Mouse (Mus musculus) neural tube, embryonic 12.5 days (tissue): Measurements from ENCODE around the gene Acss3. TPM values are rescaled to one million over a fixed set of nuclear protein-coding genes. Genes with fewer than 3 reads are reported as not detected.

Experiments
- ATAC-seq: fragments of 200-750 bp; cut with Nextera tagmentation; 2 replicates; pipeline ENCODE4 v1.8.0; 2017; ENCODE audit warnings: low read depth, mild to moderate bottlenecking, moderate TSS enrichment, moderate library complexity; ENCODE audit not compliant: low FRiP score
- H3K27ac ChIP-seq: fragments of 300-500 bp; sonication (generic); 2 replicates; pipeline ENCODE4 v1.5.1; 2016
- H3K27me3 ChIP-seq: fragments of 300-500 bp; sonication (generic); replicated peaks from 2 replicates; pipeline ENCODE4 v1.6.1; 2016; ENCODE audit warnings: mild to moderate bottlenecking
- H3K36me3 ChIP-seq: fragments of 300-500 bp; sonication (generic); 2 replicates; pipeline ENCODE4 v1.6.1; 2016; ENCODE audit warnings: mild to moderate bottlenecking
- H3K4me1 ChIP-seq: fragments of 300-500 bp; sonication (generic); 2 replicates; pipeline ENCODE4 v1.6.1; 2016
- H3K4me2 ChIP-seq: fragments of 300-500 bp; sonication (generic); replicated peaks from 2 replicates; pipeline ENCODE4 v1.6.1; 2016; ENCODE audit warnings: mild to moderate bottlenecking
- H3K4me3 ChIP-seq: fragments of 300-500 bp; sonication (generic); 2 replicates; pipeline ENCODE4 v1.5.1; 2016
- H3K9ac ChIP-seq: fragments of 300-500 bp; sonication (generic); 2 replicates; pipeline ENCODE4 v1.6.1; 2016; ENCODE audit warnings: mild to moderate bottlenecking
- H3K9me3 ChIP-seq: fragments of 300-500 bp; sonication (generic); 2 replicates; pipeline ENCODE4 v1.6.1; 2016; ENCODE audit warnings: mild to moderate bottlenecking
- WGBS: fragments of 180-500 bp; shearing (Covaris S2); methylation state at CpG from one replicate; pipeline ENCODE4 v1.1.7; 2016; 5-methylcytosine and 5-hydroxymethylcytosine counted together
- polyA plus RNA-seq: library from polyadenylated mRNA; unstranded; fragments of >200 nt; fragmentation: Nextera tagmentation; extraction: Ambion mirVana; gene quantifications from 2 replicates; pipeline ENCODE4 v1.2.1, GENCODE M21; 2016

Acss3 gene
- polyA plus RNA-seq, 1 experiment from 2014 or later = 1.8 TPM

DNA sequence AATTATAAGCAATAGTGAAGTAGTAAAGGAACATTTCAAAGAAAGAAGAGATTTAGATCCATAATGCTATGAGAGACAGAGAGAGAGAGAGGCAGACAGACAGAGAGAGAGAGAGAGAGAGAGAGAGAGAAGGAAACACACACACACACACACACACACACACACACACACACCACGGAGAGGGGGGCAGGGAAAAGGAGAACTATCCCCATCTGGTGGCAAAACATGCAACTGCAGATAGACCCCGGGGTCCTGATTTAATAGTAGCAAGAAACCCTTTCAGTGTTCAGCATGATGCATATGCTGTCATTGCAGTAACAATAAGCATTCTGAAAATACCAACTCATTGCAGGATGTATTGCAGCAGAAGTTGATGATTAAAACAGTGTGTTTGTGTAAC, 210.4 kb downstream of the Acss3 start:
- Histone ChIP-seq H3K27ac (no peak overlapping the region), H3K9ac (no peak overlapping the region), H3K27me3 (no peaks in the 10 kb centered on the region), H3K4me1 (no peaks in the 10 kb centered on the region), H3K4me2 (no peak overlapping the region), H3K36me3 (no peaks in the 10 kb centered on the region), H3K9me3 (peaks cover 5% of the 10 kb centered on the region; the same call in 1 of the 2 replicates), H3K4me3 (no peak overlapping the region)
- 28% methylated on average over 2 of the region's 2 CpGs for WGBS
- ATAC-seq = no peak

GRCm38 (mm10) chr10:106910108-106910507, 213.4 kb downstream of the Acss3 start:
- no peaks in the 10 kb centered on the region for H3K4me1 ChIP-seq
- WGBS = 81% methylated on average over 3 of the region's 3 CpGs
- H3K36me3 ChIP-seq = no peaks in the 10 kb centered on the region
- no peak for ATAC-seq
- H3K9ac ChIP-seq = no peak overlapping the region
- H3K4me2 ChIP-seq = no peak overlapping the region
- H3K27me3 ChIP-seq = no peaks in the 10 kb centered on the region
- peaks cover 5% of the 10 kb centered on the region; the same call in 1 of the 2 replicates for H3K9me3 ChIP-seq
- H3K27ac ChIP-seq = no peak overlapping the region
- H3K4me3 ChIP-seq = no peak overlapping the region

DNA sequence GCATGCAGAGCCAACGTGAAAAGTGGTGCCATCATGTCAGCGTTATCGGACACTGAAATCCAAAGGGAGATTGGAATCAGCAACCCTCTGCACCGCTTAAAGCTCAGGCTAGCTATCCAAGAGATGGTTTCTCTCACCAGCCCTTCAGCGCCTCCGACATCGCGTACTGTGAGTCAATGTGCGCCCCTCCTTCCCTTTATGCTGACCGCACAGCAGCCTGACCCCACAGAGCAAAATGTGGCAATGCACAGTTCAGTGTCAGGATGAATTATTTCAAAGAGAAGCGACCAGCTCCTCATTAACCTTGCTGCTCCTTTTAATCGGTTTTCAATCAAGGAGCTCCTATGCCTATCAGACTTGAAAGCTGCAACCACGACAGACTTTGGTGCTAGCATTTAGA, 227.1 kb downstream of the Acss3 start:
- Histone ChIP-seq H3K9me3 (no peaks in the 10 kb centered on the region), H3K4me3 (no peak overlapping the region), H3K36me3 (no peaks in the 10 kb centered on the region), H3K4me1 (no peaks in the 10 kb centered on the region), H3K4me2 (no peak overlapping the region), H3K27me3 (no peaks in the 10 kb centered on the region), H3K9ac (no peak overlapping the region), H3K27ac (no peak overlapping the region)
- no peak for ATAC-seq
- 50% methylated on average over 13 of the region's 13 CpGs for WGBS

Other genes starting within 250 kb of the Acss3 start
- 39.5 and 44.1 TPM in 2 replicates for gene Lin7a, start 148.0 kb upstream of the Acss3 start, polyA plus RNA-seq